Mouse (Mus musculus) heart, embryonic 13.5 days (tissue): ENCODE measurements around the gene Pou2f1. TPM values are rescaled to one million over a fixed set of nuclear protein-coding genes. Genes with fewer than 3 reads are reported as not detected.

Experiments
- ATAC-seq: fragments of 200-750 bp; cut with Nextera tagmentation; 2 replicates; pipeline ENCODE4 v1.8.0; 2017; ENCODE audit warnings: moderate TSS enrichment; ENCODE audit not compliant: insufficient number of reproducible peaks, low FRiP score, low TSS enrichment; ENCODE audit errors: extremely low read depth
- H3K27ac ChIP-seq: fragments of 300-500 bp; sonication (generic); replicated peaks from 2 replicates; pipeline ENCODE4 v1.5.1; 2015; ENCODE audit warnings: moderate library complexity, mild to moderate bottlenecking, inconsistent platforms
- H3K27me3 ChIP-seq: fragments of 300-500 bp; sonication (generic); replicated peaks from 2 replicates; pipeline ENCODE4 v1.6.1; 2015; ENCODE audit warnings: mild to moderate bottlenecking, inconsistent platforms
- H3K36me3 ChIP-seq: fragments of 300-500 bp; sonication (generic); 2 replicates; pipeline ENCODE4 v1.6.1; 2015; ENCODE audit warnings: mild to moderate bottlenecking, inconsistent platforms
- H3K4me1 ChIP-seq: fragments of 300-500 bp; sonication (generic); 2 replicates; pipeline ENCODE4 v1.6.1; 2015; ENCODE audit warnings: inconsistent platforms
- H3K4me2 ChIP-seq: fragments of 300-500 bp; sonication (generic); 2 replicates; pipeline ENCODE4 v1.6.1; 2015; ENCODE audit warnings: inconsistent platforms, mild to moderate bottlenecking, moderate library complexity
- H3K4me3 ChIP-seq: fragments of 300-500 bp; sonication (generic); 2 replicates; pipeline ENCODE4 v1.5.1; 2015; ENCODE audit warnings: moderate library complexity, mild to moderate bottlenecking, inconsistent platforms
- H3K9ac ChIP-seq: fragments of 300-500 bp; sonication (generic); 2 replicates; pipeline ENCODE4 v1.6.1; 2015; ENCODE audit warnings: inconsistent platforms, mild to moderate bottlenecking, moderate library complexity
- H3K9me3 ChIP-seq: fragments of 300-500 bp; sonication (generic); 2 replicates; pipeline ENCODE4 v1.6.1; 2016; ENCODE audit warnings: inconsistent platforms
- WGBS: fragments of 180-500 bp; shearing (Covaris S2); methylation state at CpG from one replicate; pipeline ENCODE4 v1.1.7; 2015; ENCODE audit warnings: mixed read lengths; 5-methylcytosine and 5-hydroxymethylcytosine counted together
- polyA plus RNA-seq: library from polyadenylated mRNA; unstranded; fragments of >200 nt; fragmentation: Nextera tagmentation; extraction: Ambion mirVana; gene quantifications from 2 replicates; pipeline ENCODE4 v1.2.1, GENCODE M21; 2015

Pou2f1 gene
- polyA plus RNA-seq, 1 experiment from 2014 or later: 9.3 TPM

- no peak overlapping the region for H3K9ac ChIP-seq
- H3K27ac ChIP-seq: no peak overlapping the region
- H3K36me3 ChIP-seq: no peaks in the 10 kb centered on the region
- no peak overlapping the region for H3K4me3 ChIP-seq
- peaks cover 4% of the 10 kb centered on the region; the same call in 1 of the 2 replicates for H3K4me1 ChIP-seq
- H3K27me3 ChIP-seq: no peaks in the 10 kb centered on the region
- ATAC-seq: no peak
- no peak overlapping the region for H3K4me2 ChIP-seq
- H3K9me3 ChIP-seq: no peaks in the 10 kb centered on the region
- 59% methylated on average over 5 of the region's 5 CpGs for WGBS
Observed at GRCm38 (mm10) chr1:166035045-166035444, 32.6 kb upstream of the Pou2f1 start.

GRCm38 (mm10) chr1:166031673-166032547, 29.4 kb upstream of the Pou2f1 start:
- WGBS: 52% methylated on average over 7 of the region's 7 CpGs
- H3K36me3 ChIP-seq: no peaks in the 10 kb centered on the region
- no peak overlapping the region for H3K9ac ChIP-seq
- H3K4me1 ChIP-seq: no peaks in the 10 kb centered on the region; the same call in 1 of the 2 replicates
- H3K4me2 ChIP-seq: no peak overlapping the region
- H3K27me3 ChIP-seq: no peaks in the 10 kb centered on the region
- no peaks in the 10 kb centered on the region for H3K9me3 ChIP-seq
- no peak for ATAC-seq
- H3K27ac ChIP-seq: no peak overlapping the region
- H3K4me3 ChIP-seq: no peak overlapping the region

GRCm38 (mm10) chr1:166023981-166024380, 21.5 kb upstream of the Pou2f1 start:
- ATAC-seq: no peak
- Histone ChIP-seq H3K27ac (no peak overlapping the region), H3K9ac (no peak overlapping the region), H3K27me3 (no peaks in the 10 kb centered on the region), H3K4me1 (peaks cover 11% of the 10 kb centered on the region; the same call in 1 of the 2 replicates), H3K4me2 (no peak overlapping the region), H3K36me3 (no peaks in the 10 kb centered on the region), H3K9me3 (no peaks in the 10 kb centered on the region), H3K4me3 (no peak overlapping the region)
- WGBS: 30% methylated on average over 4 of the region's 4 CpGs

- no peak overlapping the region for H3K9ac ChIP-seq
- H3K36me3 ChIP-seq: no peaks in the 10 kb centered on the region
- 87% methylated on average over 4 of the region's 4 CpGs for WGBS
- H3K9me3 ChIP-seq: no peaks in the 10 kb centered on the region
- no peak overlapping the region for H3K4me2 ChIP-seq
- H3K4me3 ChIP-seq: no peak overlapping the region
- H3K4me1 ChIP-seq: no peaks in the 10 kb centered on the region; the same call in 1 of the 2 replicates
- no peak overlapping the region for H3K27ac ChIP-seq
- no peaks in the 10 kb centered on the region for H3K27me3 ChIP-seq
- ATAC-seq: no peak
Observed at GRCm38 (mm10) chr1:166017203-166017602, 14.7 kb upstream of the Pou2f1 start.

GRCm38 (mm10) chr1:166016306-166016705, 13.8 kb upstream of the Pou2f1 start:
- no peak for ATAC-seq
- WGBS: 23% methylated on average over 4 of the region's 4 CpGs
- no peaks in the 10 kb centered on the region for H3K9me3 ChIP-seq

GRCm38 (mm10) chr1:166014530-166014929, 12.1 kb upstream of the Pou2f1 start:
- H3K27me3 ChIP-seq: no peaks in the 10 kb centered on the region
- WGBS: 42% methylated on average over 5 of the region's 5 CpGs
- H3K9me3 ChIP-seq: no peaks in the 10 kb centered on the region
- H3K4me1 ChIP-seq: no peaks in the 10 kb centered on the region; the same call in 1 of the 2 replicates
- no peak overlapping the region for H3K9ac ChIP-seq
- H3K4me2 ChIP-seq: no peak overlapping the region
- no peak for ATAC-seq
- H3K36me3 ChIP-seq: no peaks in the 10 kb centered on the region
- H3K27ac ChIP-seq: no peak overlapping the region
- H3K4me3 ChIP-seq: no peak overlapping the region

More at GRCm38 (mm10) chr1:166016306-166016705, 13.8 kb upstream of the Pou2f1 start:
- Histone ChIP-seq H3K27ac (no peak overlapping the region), H3K4me1 (no peaks in the 10 kb centered on the region; the same call in 1 of the 2 replicates), H3K4me3 (no peak overlapping the region), H3K36me3 (no peaks in the 10 kb centered on the region), H3K4me2 (no peak overlapping the region), H3K27me3 (no peaks in the 10 kb centered on the region), H3K9ac (no peak overlapping the region)

GRCm38 (mm10) chr1:166010106-166010505, 7.6 kb upstream of the Pou2f1 start:
- H3K4me3 ChIP-seq: no peak overlapping the region
- H3K4me2 ChIP-seq: no peak overlapping the region
- H3K27me3 ChIP-seq: no peaks in the 10 kb centered on the region
- no peaks in the 10 kb centered on the region for H3K9me3 ChIP-seq
- H3K27ac ChIP-seq: no peak overlapping the region
- H3K4me1 ChIP-seq: no peaks in the 10 kb centered on the region
- no peaks in the 10 kb centered on the region for H3K36me3 ChIP-seq
- H3K9ac ChIP-seq: no peak overlapping the region
- no peak for ATAC-seq
- WGBS: 72% methylated on average over 1 of the region's 1 CpGs

- H3K4me3 ChIP-seq: no peak overlapping the region
- H3K36me3 ChIP-seq: no peaks in the 10 kb centered on the region
- WGBS: 73% methylated on average over 5 of the region's 5 CpGs
- H3K4me2 ChIP-seq: no peak overlapping the region
- ATAC-seq: no peak
- no peak overlapping the region for H3K27ac ChIP-seq
- H3K27me3 ChIP-seq: no peaks in the 10 kb centered on the region
- H3K4me1 ChIP-seq: no peaks in the 10 kb centered on the region
- H3K9ac ChIP-seq: no peak overlapping the region
- H3K9me3 ChIP-seq: no peaks in the 10 kb centered on the region
Observed at GRCm38 (mm10) chr1:166008634-166009350, 6.3 kb upstream of the Pou2f1 start.

- ATAC-seq: no peak
Observed at GRCm38 (mm10) chr1:166007026-166007425, 4.5 kb upstream of the Pou2f1 start.

GRCm38 (mm10) chr1:166003181-166004022, 924 bp upstream of the Pou2f1 start:
- H3K36me3 ChIP-seq: no peaks in the 10 kb centered on the region
- H3K9me3 ChIP-seq: no peaks in the 10 kb centered on the region
- H3K4me2 ChIP-seq: peak overlapping the region; percentile 82
- peaks cover 24% of the 10 kb centered on the region for H3K4me1 ChIP-seq
- peak overlapping the region; percentile 99 for H3K4me3 ChIP-seq
- WGBS: under 1% methylated on average over 61 of the region's 61 CpGs
- peak overlapping the region; percentile 79 for H3K27ac ChIP-seq
- peak; percentile 76 for ATAC-seq
- H3K9ac ChIP-seq: peak overlapping the region; percentile 77
- no peaks in the 10 kb centered on the region for H3K27me3 ChIP-seq

More at GRCm38 (mm10) chr1:166007026-166007425, 4.5 kb upstream of the Pou2f1 start:
- Histone ChIP-seq H3K4me3 (no peak overlapping the region), H3K4me2 (no peak overlapping the region), H3K27me3 (no peaks in the 10 kb centered on the region), H3K9me3 (no peaks in the 10 kb centered on the region), H3K36me3 (no peaks in the 10 kb centered on the region), H3K27ac (no peak overlapping the region), H3K4me1 (no peaks in the 10 kb centered on the region), H3K9ac (no peak overlapping the region)
- WGBS: 61% methylated on average over 3 of the region's 3 CpGs
